Mouse (Mus musculus) forebrain, embryonic 11.5 days (tissue): ENCODE measurements at regions not wholly inside any gene's neighbourhood (a gene's known extent, or its start where the extent isn't known, plus 50 kb on each side); places are given as distances from the start of the nearest gene placed in this dataset.
A peak's percentile ranks its signal among the peaks of the same experiment; 100 is the strongest.

Experiments
- ATAC-seq: fragments of 200-750 bp; cut with Nextera tagmentation; replicated peaks from 2 replicates; pipeline ENCODE4 v1.8.0; 2017; ENCODE audit warnings: moderate TSS enrichment; ENCODE audit not compliant: low FRiP score
- DNase-seq: peaks from one replicate; pipeline ENCODE4 v3.0.0-alpha.2; 2017; ENCODE audit warnings: low spot score
- H3K27ac ChIP-seq: fragments of 300-500 bp; sonication (generic); 2 replicates; pipeline ENCODE4 v1.5.1; 2014; ENCODE audit warnings: low read depth, low read length
- H3K27me3 ChIP-seq: fragments of 300-500 bp; sonication (generic); 2 replicates; pipeline ENCODE4 v1.6.1; 2014; ENCODE audit warnings: mild to moderate bottlenecking, low read length, mixed read lengths; ENCODE audit not compliant: control insufficient read depth, insufficient read depth
- H3K36me3 ChIP-seq: fragments of 300-500 bp; sonication (generic); 2 replicates; pipeline ENCODE4 v1.6.1; 2014; ENCODE audit warnings: mild to moderate bottlenecking, low read length, moderate library complexity, mixed read lengths; ENCODE audit not compliant: control insufficient read depth, insufficient read depth
- H3K4me1 ChIP-seq: fragments of 300-500 bp; sonication (generic); replicated peaks from 2 replicates; pipeline ENCODE4 v1.6.1; 2014; ENCODE audit warnings: low read length, mixed read lengths; ENCODE audit not compliant: control insufficient read depth, insufficient read depth
- H3K4me2 ChIP-seq: fragments of 300-500 bp; sonication (generic); 2 replicates; pipeline ENCODE4 v1.6.1; 2014; ENCODE audit warnings: low read depth, mild to moderate bottlenecking, low read length, moderate library complexity, mixed read lengths; ENCODE audit not compliant: severe bottlenecking
- H3K4me3 ChIP-seq: fragments of 300-500 bp; sonication (generic); 2 replicates; pipeline ENCODE4 v1.5.1; 2014; ENCODE audit warnings: low read depth, low read length
- H3K9ac ChIP-seq: fragments of 300-500 bp; sonication (generic); 2 replicates; pipeline ENCODE4 v1.6.1; 2014; ENCODE audit warnings: low read length
- H3K9me3 ChIP-seq: fragments of 300-500 bp; sonication (generic); 2 replicates; pipeline ENCODE4 v1.6.1; 2016; ENCODE audit warnings: low read length, mixed read lengths; ENCODE audit not compliant: control insufficient read depth
- WGBS: fragments of 180-500 bp; shearing (Covaris S2); extraction: QIAGEN DNeasy Blood & Tissue Kit; methylation state at CpG from one replicate; pipeline ENCODE4 v1.1.7; 2014; 5-methylcytosine and 5-hydroxymethylcytosine counted together

GRCm38 (mm10) chr9:67629624-67630023 lies 70.1 kb upstream of the Tln2 start:
- Histone ChIP-seq H3K36me3 (no peaks in the 10 kb centered on the region), H3K27me3 (peaks cover 13% of the 10 kb centered on the region; the same call in 1 of the 2 replicates), H3K9ac (no peak overlapping the region), H3K9me3 (no peaks in the 10 kb centered on the region), H3K4me2 (no peak overlapping the region), H3K4me1 (peaks cover 8% of the 10 kb centered on the region; the same call in 1 of the 2 replicates), H3K4me3 (no peak overlapping the region), H3K27ac (no peak overlapping the region)
- 31% methylated on average over 6 of the region's 6 CpGs for WGBS
- ATAC-seq, result no peak
- no peak for DNase-seq

- Histone ChIP-seq H3K36me3 (no peaks in the 10 kb centered on the region), H3K9ac (no peak overlapping the region), H3K27ac (no peak overlapping the region), H3K4me3 (no peak overlapping the region), H3K4me1 (peaks cover 8% of the 10 kb centered on the region; the same call in 1 of the 2 replicates), H3K27me3 (peaks cover 13% of the 10 kb centered on the region; the same call in 1 of the 2 replicates), H3K9me3 (no peaks in the 10 kb centered on the region), H3K4me2 (no peak overlapping the region)
- DNase-seq, result no peak
- no peak for ATAC-seq
- 74% methylated on average over 3 of the region's 3 CpGs for WGBS
These were observed 70.7 kb upstream of the Tln2 start for GRCm38 (mm10) chr9:67630173-67630572.

- Histone ChIP-seq H3K4me3 (peak overlapping the region; percentile 74), H3K4me2 (peak overlapping the region; percentile 98), H3K27me3 (peaks cover 13% of the 10 kb centered on the region; the same call in 1 of the 2 replicates), H3K9ac (no peak overlapping the region; the same call in 1 of the 2 replicates), H3K27ac (no peak overlapping the region), H3K9me3 (no peaks in the 10 kb centered on the region), H3K36me3 (no peaks in the 10 kb centered on the region), H3K4me1 (peaks cover 8% of the 10 kb centered on the region; the same call in 1 of the 2 replicates)
- 4% methylated on average over 6 of the region's 6 CpGs for WGBS
- ATAC-seq, result no peak
- DNase-seq, result no peak
These were observed 72.3 kb upstream of the Tln2 start for GRCm38 (mm10) chr9:67631741-67632243.

GRCm38 (mm10) chr9:67632521-67633025 lies 73.1 kb upstream of the Tln2 start:
- peak overlapping the region; percentile 98 for H3K4me2 ChIP-seq
- H3K9me3 ChIP-seq, result no peaks in the 10 kb centered on the region
- peak overlapping the region; percentile 69 for H3K9ac ChIP-seq
- 1% methylated on average over 40 of the region's 40 CpGs for WGBS
- peaks cover 13% of the 10 kb centered on the region; the same call in 1 of the 2 replicates for H3K27me3 ChIP-seq
- H3K27ac ChIP-seq, result no peak overlapping the region
- H3K36me3 ChIP-seq, result no peaks in the 10 kb centered on the region
- peaks cover 8% of the 10 kb centered on the region; the same call in 1 of the 2 replicates for H3K4me1 ChIP-seq
- ATAC-seq (peak; percentile 77), DNase-seq (peak; percentile 69)
- peak overlapping the region; percentile 74 for H3K4me3 ChIP-seq

- under 1% methylated on average over 50 of the region's 50 CpGs for WGBS
- ATAC-seq (peak; percentile 35), DNase-seq (peak; percentile 80)
- H3K9me3 ChIP-seq, result no peaks in the 10 kb centered on the region
- H3K36me3 ChIP-seq, result no peaks in the 10 kb centered on the region
- peaks cover 8% of the 10 kb centered on the region; the same call in 1 of the 2 replicates for H3K4me1 ChIP-seq
- H3K9ac ChIP-seq, result peak overlapping the region; percentile 69
- peak overlapping the region; percentile 98 for H3K4me2 ChIP-seq
- peak overlapping the region; percentile 74 for H3K4me3 ChIP-seq
- peaks cover 13% of the 10 kb centered on the region; the same call in 1 of the 2 replicates for H3K27me3 ChIP-seq
- peak overlapping the region; percentile 7; the same call in 1 of the 2 replicates for H3K27ac ChIP-seq
These were observed 73.7 kb upstream of the Tln2 start for GRCm38 (mm10) chr9:67633026-67633741.

- H3K4me3 ChIP-seq, result peak overlapping the region; percentile 74
- peaks cover 13% of the 10 kb centered on the region; the same call in 1 of the 2 replicates for H3K27me3 ChIP-seq
- peak overlapping the region; percentile 69 for H3K9ac ChIP-seq
- peak overlapping the region; percentile 98 for H3K4me2 ChIP-seq
- H3K27ac ChIP-seq, result peak overlapping the region; percentile 7; the same call in 1 of the 2 replicates
- ATAC-seq (peak; percentile 71), DNase-seq (peak; percentile 85)
- WGBS, result under 1% methylated on average over 57 of the region's 61 CpGs
- H3K4me1 ChIP-seq, result peaks cover 8% of the 10 kb centered on the region; the same call in 1 of the 2 replicates
- no peaks in the 10 kb centered on the region for H3K9me3 ChIP-seq
- H3K36me3 ChIP-seq, result no peaks in the 10 kb centered on the region
These were observed 74.4 kb upstream of the Tln2 start for GRCm38 (mm10) chr9:67633761-67634441.

- WGBS, result 93% methylated on average over 2 of the region's 2 CpGs
These were observed 87.3 kb upstream of the Tln2 start for GRCm38 (mm10) chr9:67646820-67647219.

GRCm38 (mm10) chr9:67664773-67665172 lies 94.5 kb upstream of the C2cd4b start:
- Histone ChIP-seq H3K27ac (no peak overlapping the region), H3K4me1 (no peaks in the 10 kb centered on the region), H3K36me3 (no peaks in the 10 kb centered on the region), H3K27me3 (no peaks in the 10 kb centered on the region), H3K4me3 (no peak overlapping the region), H3K9ac (no peak overlapping the region), H3K9me3 (no peaks in the 10 kb centered on the region), H3K4me2 (no peak overlapping the region)
- no peak for DNase-seq
- no peak for ATAC-seq

More at GRCm38 (mm10) chr9:67646820-67647219, 87.3 kb upstream of the Tln2 start:
- Histone ChIP-seq H3K9me3 (no peaks in the 10 kb centered on the region), H3K27me3 (no peaks in the 10 kb centered on the region), H3K36me3 (no peaks in the 10 kb centered on the region), H3K9ac (no peak overlapping the region), H3K4me1 (no peaks in the 10 kb centered on the region), H3K4me2 (no peak overlapping the region), H3K4me3 (no peak overlapping the region), H3K27ac (no peak overlapping the region)
- ATAC-seq (no peak), DNase-seq (no peak)
